Mouse (Mus musculus) bone marrow, adult 2 months (tissue): ENCODE data around the gene Abcd1.

ENCODE experiments used
- CTCF ChIP-seq: fragments of 200-500 bp; IDR thresholded peaks from 2 replicates; pipeline ENCODE4 v1.5.1; 2011; ENCODE audit warnings: low read length, control low read depth; ENCODE audit not compliant: control insufficient read depth, insufficient read depth
- POLR2A ChIP-seq: fragments of 200-500 bp; IDR thresholded peaks from 2 replicates; pipeline ENCODE4 v1.6.1; 2011; ENCODE audit warnings: low read depth, mild to moderate bottlenecking, control low read depth, low read length, borderline replicate concordance; ENCODE audit not compliant: control insufficient read depth

- TF ChIP-seq POLR2A: no peak
- no peak for TF ChIP-seq CTCF
These were observed 28.5 kb downstream of the Abcd1 start for GRCm38 (mm10) chrX:73744774-73745481.
